Mouse (Mus musculus) lung, adult 2 months (tissue): ENCODE data around the gene Olfr331.

Experiments
- CTCF ChIP-seq: fragments of 200-500 bp; IDR thresholded peaks from 2 replicates; pipeline ENCODE4 v1.5.1; 2011; ENCODE audit warnings: mild to moderate bottlenecking, low read length, control low read depth; ENCODE audit not compliant: insufficient read depth
- POLR2A ChIP-seq: fragments of 200-500 bp; IDR thresholded peaks from 2 replicates; pipeline ENCODE4 v1.6.1; 2011; ENCODE audit warnings: low read depth, mild to moderate bottlenecking, control low read depth, low read length, borderline replicate concordance; ENCODE audit errors: extremely low read depth

- TF ChIP-seq POLR2A (no peak), CTCF (no peak)
Observed at GRCm38 (mm10) chr11:58462170-58462569, 40.2 kb downstream of the Olfr331 start, which contains the start of gene Olfr30.
